Mouse (Mus musculus) urinary bladder, adult 2 months (tissue): ENCODE results near the gene Gm21830. TPM values are rescaled to one million over a fixed set of nuclear protein-coding genes. Genes with fewer than 3 reads are reported as not detected.
"Not testable (repeated sequence)": the region's sequence is repeated elsewhere in the genome, so short reads cannot be mapped to it uniquely, and the experiment has no call there.

Experiments used
- DNase-seq: peaks from one replicate; pipeline ENCODE4 v3.0.0; 2022; ENCODE audit warnings: low spot score
- polyA plus RNA-seq: library from polyadenylated mRNA; depleted of rRNA; stranded (reverse); fragments of >200 nt; gene quantifications from 2 replicates; pipeline ENCODE4 v1.2.3, GENCODE M21; 2012; rRNA removed

Gm21830 gene
- polyA plus RNA-seq = not detected in 2 replicates

DNA sequence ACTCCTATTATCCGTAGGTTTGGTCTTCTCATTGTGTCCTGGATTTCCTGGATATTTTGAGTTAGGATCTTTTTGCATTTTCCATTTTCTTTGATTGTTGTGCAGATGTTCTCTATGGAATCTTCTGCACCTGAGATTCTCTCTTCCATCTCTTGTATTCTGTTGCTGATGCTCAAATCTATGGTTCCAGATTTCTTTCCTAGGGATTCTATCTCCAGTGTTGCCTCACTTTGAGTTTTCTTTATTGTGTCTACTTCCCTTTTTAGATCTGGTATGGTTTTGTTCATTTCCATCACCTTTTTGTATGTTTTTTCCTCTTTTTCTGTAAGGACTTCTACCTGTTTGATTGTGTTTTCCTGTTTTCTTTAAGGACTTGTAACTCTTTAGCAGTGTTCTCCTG, at the start of gene Gm21830:
Gene Gm21830, plus strand, starts transcription at position 301 of the 400 bp plus-strand sequence.
- not testable (repeated sequence) for DNase-seq

DNA sequence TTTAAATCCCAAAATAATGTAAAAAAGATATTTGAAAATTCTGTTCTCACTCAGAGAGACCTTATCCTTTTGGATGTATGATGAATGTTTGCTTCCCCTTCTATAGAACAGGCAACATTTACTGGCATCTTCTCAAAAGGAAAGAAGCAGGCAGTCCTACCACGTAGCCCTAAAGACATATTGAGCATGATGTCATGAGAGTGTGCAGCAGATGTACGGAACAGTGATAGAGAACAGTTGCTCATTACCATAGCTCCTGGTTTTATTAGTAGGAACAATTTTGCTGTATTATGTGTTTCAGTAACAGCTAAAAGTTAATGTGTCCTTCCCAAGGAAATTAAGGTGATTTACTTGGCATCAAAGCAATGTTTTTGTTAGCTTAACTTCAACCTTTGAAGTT, 49.0 kb upstream of the Gm21830 start:
- no peak for DNase-seq

DNA sequence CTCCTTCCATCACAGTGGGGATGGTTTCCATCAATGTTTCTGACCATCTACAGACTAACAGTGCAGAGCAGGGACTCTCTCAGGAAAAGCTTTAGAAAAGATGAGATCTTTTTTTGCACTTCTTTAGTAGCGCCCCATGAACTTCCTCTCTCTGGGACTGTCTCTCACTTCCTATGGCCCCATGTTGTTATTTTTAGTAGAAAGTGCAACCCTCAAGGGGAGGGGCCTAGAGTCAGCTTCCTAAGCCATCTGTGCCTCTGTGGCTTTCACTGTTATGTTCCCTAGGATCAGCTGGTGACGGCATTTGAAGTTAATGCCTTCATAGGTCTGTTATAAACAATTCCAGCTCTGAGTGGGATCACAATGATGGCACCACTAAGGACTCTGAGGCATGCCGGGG, 35.0 kb upstream of the Gm21830 start:
- no peak for DNase-seq

DNA sequence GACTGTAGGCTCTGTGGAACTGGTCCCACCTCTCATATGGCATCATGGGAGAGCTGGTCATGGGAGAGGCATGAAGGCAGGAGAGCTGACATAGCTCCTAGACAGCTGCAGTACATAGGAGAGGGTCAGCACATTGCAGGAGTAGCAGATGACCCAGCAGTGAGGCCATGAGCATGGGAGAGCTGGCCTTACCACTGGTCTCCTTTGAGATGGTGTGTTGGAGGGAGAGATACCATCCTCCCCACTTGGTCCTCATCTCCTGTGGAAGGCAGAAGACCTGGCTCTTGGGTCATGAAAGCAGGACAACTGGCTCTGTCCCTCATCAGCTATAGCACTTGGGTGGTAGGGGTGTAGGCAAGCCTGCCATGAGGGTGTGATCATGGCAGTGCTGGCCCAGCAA, 7.3 kb downstream of the Gm21830 start:
- no peak for DNase-seq

DNA sequence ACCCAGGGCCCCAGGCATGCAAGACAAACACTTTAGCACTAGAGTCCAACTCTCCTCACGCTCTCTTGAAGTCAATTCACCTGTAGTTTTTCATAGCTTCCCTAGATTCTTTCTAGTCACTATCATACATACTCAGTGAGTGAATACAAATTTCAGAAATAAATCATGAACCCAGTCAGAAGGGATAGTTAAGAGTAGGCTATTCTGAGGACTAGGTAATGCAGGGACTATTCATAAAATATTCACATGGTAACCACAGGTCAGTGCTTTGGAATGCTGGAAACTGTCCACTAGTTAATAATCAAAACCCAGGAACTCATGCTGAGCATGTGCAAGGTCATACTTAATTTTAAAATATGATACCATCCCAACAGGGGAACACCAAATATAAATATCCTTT, 9.3 kb downstream of the Gm21830 start:
- no peak for DNase-seq

DNA sequence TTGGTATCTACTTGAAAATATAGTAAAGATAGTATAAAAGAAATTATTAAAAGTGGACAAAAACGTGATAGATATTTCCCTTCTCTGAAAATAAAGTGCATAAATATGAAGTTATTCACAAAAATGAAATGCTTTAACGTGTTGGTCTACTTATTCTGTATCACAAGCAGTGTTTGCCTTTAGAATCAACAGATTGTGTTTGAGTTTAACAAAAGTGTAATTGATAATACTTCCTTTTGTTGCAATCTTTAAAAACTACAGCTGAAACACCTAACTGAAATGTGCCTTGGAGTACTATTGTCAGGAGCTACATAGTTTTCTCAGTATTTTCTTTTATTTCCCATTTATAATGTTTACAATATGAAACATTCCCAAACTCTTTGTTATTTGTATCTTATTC, 19.6 kb downstream of the Gm21830 start, which contains the start of gene Gm26727:
Gene Gm26727, minus strand, starts transcription at position 101 of the 400 bp plus-strand sequence.
- no peak for DNase-seq

DNA sequence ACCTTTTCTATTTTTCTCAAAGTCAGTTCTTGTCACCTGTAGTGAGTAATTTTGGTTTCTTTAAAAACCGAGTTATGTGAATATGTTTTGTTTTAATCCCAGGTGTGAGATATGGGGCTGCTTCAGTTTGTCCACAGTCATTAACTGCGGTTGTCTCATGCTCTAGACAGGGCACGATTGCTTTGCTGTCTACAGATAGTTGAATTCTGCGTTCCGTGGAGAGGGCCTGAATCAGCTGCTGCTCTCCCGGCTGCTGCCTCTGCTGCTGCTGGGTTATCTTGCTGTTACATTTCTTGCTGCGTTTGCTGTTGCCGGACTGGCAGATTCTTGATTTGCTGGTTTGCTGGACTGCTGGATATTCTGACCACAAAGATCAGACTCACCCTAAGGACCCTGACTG, 24.8 kb downstream of the Gm21830 start:
- no peak for DNase-seq

DNA sequence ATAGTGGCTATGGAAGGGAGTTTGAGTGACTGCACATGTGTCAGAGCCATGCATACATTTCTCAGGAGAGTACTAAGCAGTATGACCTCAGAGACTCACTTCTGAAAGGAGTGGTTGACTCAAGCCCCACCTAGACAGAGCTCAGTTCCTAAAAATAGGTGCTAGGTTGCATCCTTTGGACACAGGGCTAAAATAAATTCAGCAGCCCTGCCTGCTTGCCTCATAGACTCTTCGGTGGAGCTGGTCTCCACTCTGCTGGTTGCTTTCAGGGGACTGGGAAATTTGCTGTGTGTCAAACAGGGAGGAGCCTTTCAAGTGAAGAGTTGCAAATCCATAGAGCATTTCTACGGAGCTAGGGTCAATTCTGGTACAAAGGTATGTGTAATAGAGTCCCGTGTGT, 32.3 kb downstream of the Gm21830 start, which contains the start of gene Xirp2:
Gene Xirp2, plus strand, starts transcription at position 223 of the 400 bp plus-strand sequence.
- DNase-seq = no peak

DNA sequence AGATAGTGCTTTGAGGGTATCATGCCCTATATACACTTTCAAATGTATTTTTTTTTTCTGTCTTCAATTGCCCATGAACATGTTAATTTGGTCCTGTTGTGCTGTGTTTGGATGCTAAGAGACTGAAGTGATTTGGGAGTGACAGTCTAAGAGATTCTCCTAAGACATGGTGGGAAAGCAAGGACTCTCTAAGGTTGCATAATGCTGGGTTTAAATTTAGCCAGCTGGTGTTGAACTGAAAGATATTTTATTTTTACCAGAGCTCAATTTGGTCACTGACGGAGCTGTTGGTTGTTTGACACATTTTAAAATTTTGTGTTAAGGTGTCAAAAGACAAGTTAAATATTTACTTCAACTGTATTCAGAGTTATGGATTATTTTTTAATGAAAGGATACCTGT, 33.2 kb downstream of the Gm21830 start:
- no peak for DNase-seq

DNA sequence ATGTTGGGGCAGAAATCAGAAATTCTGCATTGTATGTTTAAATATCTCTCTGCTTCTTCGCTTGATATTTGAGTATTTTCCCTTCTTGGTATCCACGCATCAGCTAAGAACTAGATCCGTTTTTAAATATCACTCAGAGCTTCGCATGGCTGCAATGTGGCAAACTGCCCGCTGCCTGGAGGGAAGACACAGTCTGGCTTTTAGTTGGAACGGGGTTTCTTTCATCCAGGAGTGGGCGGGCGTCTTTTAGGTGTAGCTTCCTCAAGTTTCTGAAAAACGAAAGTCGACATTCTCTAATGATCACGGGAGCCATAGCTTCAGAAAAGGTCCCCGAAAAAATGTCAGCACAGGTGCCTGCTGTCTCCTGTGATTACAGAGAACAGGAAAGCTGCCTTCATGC, 33.7 kb downstream of the Gm21830 start:
- no peak for DNase-seq

DNA sequence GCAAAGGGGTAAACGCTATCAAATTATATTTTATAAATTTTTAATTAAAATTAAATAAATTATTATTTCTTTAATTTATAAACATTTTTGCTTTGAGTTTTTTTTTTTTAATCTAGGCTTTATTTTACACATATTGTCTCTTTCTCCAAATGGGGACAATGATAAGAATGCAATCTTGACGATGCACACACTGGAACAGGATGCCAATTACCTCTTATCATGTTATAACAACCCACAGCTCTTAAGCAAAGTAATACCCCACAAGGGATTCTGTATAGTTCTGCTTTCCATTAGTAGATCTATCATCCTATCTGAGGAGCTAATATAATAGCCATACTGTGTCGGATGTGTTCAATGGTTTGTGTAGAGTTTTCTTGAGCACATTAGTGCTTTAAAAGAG, 47.3 kb downstream of the Gm21830 start:
- no peak for DNase-seq

DNA sequence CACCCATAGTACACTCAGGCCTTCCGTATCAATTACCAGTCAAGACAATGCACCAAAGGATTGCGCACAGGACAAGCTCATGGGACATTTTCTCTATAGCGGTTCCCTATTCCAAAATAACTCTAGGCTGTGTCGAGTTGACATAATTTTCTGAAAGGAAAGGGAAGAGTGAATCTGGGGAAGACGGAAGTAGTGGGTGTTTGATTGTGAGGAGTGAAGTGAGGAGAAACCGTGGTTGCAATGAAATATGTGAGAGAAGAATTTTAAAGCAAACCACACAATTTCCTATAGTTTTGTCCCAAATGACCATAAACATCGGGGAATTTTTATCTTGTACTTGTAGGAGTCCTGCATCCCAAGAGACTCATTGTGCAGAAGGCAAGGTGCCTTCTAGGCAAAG, 53.5 kb downstream of the Gm21830 start:
- no peak for DNase-seq

DNA sequence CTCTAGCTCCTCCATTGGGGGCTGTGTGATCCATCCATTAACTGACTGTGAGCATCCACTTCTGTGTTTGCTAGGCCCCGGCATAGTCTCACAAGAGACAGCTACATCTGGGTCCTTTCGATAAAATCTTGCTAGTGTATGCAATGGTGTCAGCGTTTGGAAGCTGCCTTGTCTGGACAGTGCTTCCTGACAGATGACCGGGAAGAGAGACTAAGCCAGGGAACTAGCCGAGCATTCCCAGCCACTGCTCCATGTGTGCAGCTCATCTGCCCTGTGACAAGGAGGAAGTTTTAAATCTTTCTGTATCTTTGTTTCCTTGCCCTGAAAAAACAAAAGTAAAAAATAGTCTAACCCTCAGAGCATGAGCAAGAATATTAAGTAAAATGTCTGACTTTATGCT, 56.5 kb downstream of the Gm21830 start:
- not testable (repeated sequence) for DNase-seq

DNA sequence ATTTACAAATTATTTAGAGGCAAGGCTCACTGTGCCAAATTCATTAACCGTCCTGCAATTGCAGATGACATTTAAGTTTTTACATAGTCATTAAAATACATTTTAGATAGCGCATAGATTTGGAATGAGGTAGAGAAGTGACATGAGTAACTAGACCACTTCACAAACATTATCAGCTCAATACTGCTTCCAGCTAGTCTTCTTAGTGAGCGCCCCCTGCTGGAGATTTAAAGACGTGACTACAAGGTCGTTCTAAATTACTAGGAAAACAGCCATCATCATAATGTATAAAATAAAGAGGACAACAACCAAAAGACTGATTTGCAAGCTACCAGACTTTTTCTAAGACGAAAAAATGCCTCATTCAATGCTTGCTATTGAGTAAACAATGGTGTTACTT, 64.2 kb downstream of the Gm21830 start:
- DNase-seq = no peak

DNA sequence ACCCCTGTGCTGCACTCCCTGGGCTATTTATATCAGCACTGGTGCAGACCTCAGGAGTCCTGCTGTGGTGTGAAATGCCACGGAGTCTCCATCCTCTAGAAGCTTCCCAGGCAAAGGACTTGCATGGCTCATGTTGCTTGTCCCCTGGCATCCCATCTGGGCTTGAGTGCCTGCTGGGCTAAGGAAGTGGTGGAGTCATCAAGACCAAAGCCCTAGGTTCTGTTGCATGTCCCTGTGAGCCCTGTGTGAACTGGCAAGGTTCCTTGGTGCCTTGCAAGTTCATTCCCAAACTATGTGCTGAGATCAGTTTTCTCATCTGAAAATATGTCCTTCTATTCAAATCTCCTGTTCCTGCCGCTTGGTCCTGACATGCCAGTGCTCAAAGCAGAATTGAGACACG, 67.5 kb downstream of the Gm21830 start:
- no peak for DNase-seq

Other genes starting within 250 kb of the Gm21830 start
- not detected in 2 replicates for gene Gm26727, start 19.5 kb downstream of the Gm21830 start, polyA plus RNA-seq
- gene Xirp2, start 32.3 kb downstream of the Gm21830 start, polyA plus RNA-seq = not detected in 2 replicates
- 2.3 and 3.7 TPM in 2 replicates for gene B3galt1, start 152.1 kb downstream of the Gm21830 start, polyA plus RNA-seq